In the genomic region with DNA sequence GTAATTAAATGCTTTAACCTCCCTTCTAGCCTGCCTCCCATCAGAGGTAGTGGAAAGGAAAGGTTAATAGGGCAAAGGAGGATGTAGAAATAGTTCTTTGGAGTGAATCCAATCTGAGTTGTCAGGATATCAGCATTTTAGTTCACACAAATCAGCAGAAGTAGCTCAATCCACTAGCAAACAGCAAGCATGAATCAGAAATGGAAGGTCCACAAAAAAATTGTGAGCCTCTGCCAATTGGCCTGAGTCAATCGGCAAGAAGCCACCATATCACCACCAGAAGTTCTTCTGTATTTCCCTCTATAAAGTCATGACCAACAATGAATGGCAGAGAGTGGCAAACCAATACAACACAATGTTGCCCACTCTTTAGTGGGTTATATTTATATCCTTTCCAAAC, we compare ENCODE assay signal across 12 mouse cellular contexts.
"Had no signal": no experiment of that assay in that cellular context is flagged by ENCODE, and none has a peak within 500 bp of the region (broad histone marks: within the 10 kb centered on the region; RNA-seq: fewer than 3 reads in every experiment).

No protein-coding gene starts in this region.

- H3K27me3 ChIP-seq: limb, embryonic 15.5 days; liver, embryonic 13.5 days; midbrain, embryonic 15.5 days; neural tube, embryonic 12.5 days had no signal

- H3K27ac ChIP-seq: kidney, postnatal 0 days; limb, embryonic 15.5 days; liver, embryonic 13.5 days; midbrain, embryonic 15.5 days; neural tube, embryonic 12.5 days; stomach, postnatal 0 days had no signal

- DNase-seq: kidney, postnatal 36 days; layer of hippocampus, adult 9-11 months; layer of hippocampus, postnatal 36 days; liver, embryonic 13.5 days; lung, adult 2 months; lung, postnatal 4 days; thymus, postnatal 4 days had no signal

- H3K4me3 ChIP-seq: limb, embryonic 15.5 days; liver, embryonic 13.5 days; midbrain, embryonic 15.5 days; neural tube, embryonic 12.5 days had no signal

- H3K36me3 ChIP-seq: limb, embryonic 15.5 days; liver, embryonic 13.5 days; midbrain, embryonic 15.5 days; neural tube, embryonic 12.5 days had no signal

- H3K9me3 ChIP-seq: limb, embryonic 15.5 days; liver, embryonic 13.5 days; midbrain, embryonic 15.5 days; neural tube, embryonic 12.5 days had no signal

- H3K4me1 ChIP-seq: limb, embryonic 15.5 days; liver, embryonic 13.5 days; midbrain, embryonic 15.5 days; neural tube, embryonic 12.5 days had no signal
